Mouse (Mus musculus): ENCODE data around the gene Foxn3.

- no peak for TF ChIP-seq POLR2A (IDR thresholded peaks at IDR 0.05; ENCODE audit: insufficient read depth, low read depth, low read length)
- TF ChIP-seq CTCF (IDR thresholded peaks at IDR 0.05; ENCODE audit: insufficient read depth, low read depth, low read length), result no peak
Observed at GRCm38 (mm10) chr12:99308541-99309089, 254.8 kb downstream of the Foxn3 start.

All from olfactory bulb, adult 2 months (tissue).